Mouse (Mus musculus): Measurements from ENCODE around the gene Camta1. TPM values are rescaled to one million over a fixed set of nuclear protein-coding genes. Genes with fewer than 3 reads are reported as not detected.

The Camta1 gene
- 86.8 and 106 TPM in 2 replicates for polyA plus RNA-seq (2014; fragmentation: Nextera tagmentation; extraction: Ambion mirVana)

GRCm38 (mm10) chr4:151861806-151862739, at the start of gene Camta1:
Gene Camta1 (minus strand): TSS chr4:151861876.
- ATAC-seq (ENCODE audit: insufficient number of reproducible peaks, insufficient read depth, low FRiP score, low read depth) = peak; percentile 98
- Histone ChIP-seq H3K4me3 (ENCODE audit: low read depth, low read length) (peak within 1 kb of the TSS; percentile 65), H3K4me1 (ENCODE audit: control insufficient read depth, insufficient read depth, low read length) (peaks cover 10% of the 10 kb centered on the region; the same call in 1 of the 2 replicates), H3K9ac (replicated peaks; ENCODE audit: low read depth, low read length) (peak within 1 kb of the TSS; percentile 81), H3K36me3 (ENCODE audit: control insufficient read depth, insufficient read depth, low read length) (no peaks in the 10 kb centered on the region), H3K27me3 (ENCODE audit: control insufficient read depth, insufficient read depth, low read length) (no peaks in the 10 kb centered on the region), H3K9me3 (ENCODE audit: control insufficient read depth, low read depth, low read length) (no peaks in the 10 kb centered on the region), H3K4me2 (replicated peaks; ENCODE audit: low read depth, low read length) (peak within 1 kb of the TSS; percentile 94), H3K27ac (ENCODE audit: low read length) (peak within 1 kb of the TSS; percentile 91)
- WGBS = under 1% methylated on average over 85 of the region's 85 CpGs

GRCm38 (mm10) chr4:151908809-151909208, 47.1 kb upstream of the Camta1 start:
- 69% methylated on average over 8 of the region's 8 CpGs for WGBS
- ATAC-seq (ENCODE audit: insufficient number of reproducible peaks, insufficient read depth, low FRiP score, low read depth) = no peak

GRCm38 (mm10) chr4:151907577-151908343, 46.1 kb upstream of the Camta1 start:
- WGBS = 67% methylated on average over 26 of the region's 26 CpGs
- Histone ChIP-seq H3K4me2 (replicated peaks; ENCODE audit: low read depth, low read length) (no peak overlapping the region), H3K9me3 (ENCODE audit: control insufficient read depth, low read depth, low read length) (no peaks in the 10 kb centered on the region), H3K4me1 (ENCODE audit: control insufficient read depth, insufficient read depth, low read length) (no peaks in the 10 kb centered on the region), H3K4me3 (ENCODE audit: low read depth, low read length) (no peak overlapping the region), H3K9ac (replicated peaks; ENCODE audit: low read depth, low read length) (no peak overlapping the region), H3K27me3 (ENCODE audit: control insufficient read depth, insufficient read depth, low read length) (no peaks in the 10 kb centered on the region), H3K27ac (ENCODE audit: low read length) (no peak overlapping the region), H3K36me3 (ENCODE audit: control insufficient read depth, insufficient read depth, low read length) (no peaks in the 10 kb centered on the region)
- no peak for ATAC-seq (ENCODE audit: insufficient number of reproducible peaks, insufficient read depth, low FRiP score, low read depth)

More at GRCm38 (mm10) chr4:151908809-151909208, 47.1 kb upstream of the Camta1 start:
- H3K36me3 ChIP-seq (ENCODE audit: control insufficient read depth, insufficient read depth, low read length) = no peaks in the 10 kb centered on the region
- no peak overlapping the region for H3K4me2 ChIP-seq (replicated peaks; ENCODE audit: low read depth, low read length)
- no peaks in the 10 kb centered on the region for H3K9me3 ChIP-seq (ENCODE audit: control insufficient read depth, low read depth, low read length)
- no peak overlapping the region for H3K27ac ChIP-seq (ENCODE audit: low read length)
- no peaks in the 10 kb centered on the region for H3K4me1 ChIP-seq (ENCODE audit: control insufficient read depth, insufficient read depth, low read length)
- no peak overlapping the region for H3K4me3 ChIP-seq (ENCODE audit: low read depth, low read length)
- H3K27me3 ChIP-seq (ENCODE audit: control insufficient read depth, insufficient read depth, low read length) = no peaks in the 10 kb centered on the region
- no peak overlapping the region for H3K9ac ChIP-seq (replicated peaks; ENCODE audit: low read depth, low read length)

- WGBS = 78% methylated on average over 4 of the region's 4 CpGs
- no peak overlapping the region for H3K27ac ChIP-seq (ENCODE audit: low read length)
- ATAC-seq (ENCODE audit: insufficient number of reproducible peaks, insufficient read depth, low FRiP score, low read depth) = no peak
- H3K27me3 ChIP-seq (ENCODE audit: control insufficient read depth, insufficient read depth, low read length) = no peaks in the 10 kb centered on the region
- no peak overlapping the region for H3K4me2 ChIP-seq (replicated peaks; ENCODE audit: low read depth, low read length)
- H3K4me3 ChIP-seq (ENCODE audit: low read depth, low read length) = no peak overlapping the region
- no peaks in the 10 kb centered on the region for H3K4me1 ChIP-seq (ENCODE audit: control insufficient read depth, insufficient read depth, low read length)
- no peak overlapping the region for H3K9ac ChIP-seq (replicated peaks; ENCODE audit: low read depth, low read length)
- H3K36me3 ChIP-seq (ENCODE audit: control insufficient read depth, insufficient read depth, low read length) = no peaks in the 10 kb centered on the region
- no peaks in the 10 kb centered on the region for H3K9me3 ChIP-seq (ENCODE audit: control insufficient read depth, low read depth, low read length)
Measured at GRCm38 (mm10) chr4:151905621-151906020, 43.9 kb upstream of the Camta1 start.

GRCm38 (mm10) chr4:151904098-151904497, 42.4 kb upstream of the Camta1 start:
- no peaks in the 10 kb centered on the region for H3K36me3 ChIP-seq (ENCODE audit: control insufficient read depth, insufficient read depth, low read length)
- H3K4me3 ChIP-seq (ENCODE audit: low read depth, low read length) = no peak overlapping the region
- no peak overlapping the region for H3K9ac ChIP-seq (replicated peaks; ENCODE audit: low read depth, low read length)
- H3K27ac ChIP-seq (ENCODE audit: low read length) = no peak overlapping the region
- WGBS = 38% methylated on average over 11 of the region's 11 CpGs
- ATAC-seq (ENCODE audit: insufficient number of reproducible peaks, insufficient read depth, low FRiP score, low read depth) = no peak
- no peaks in the 10 kb centered on the region for H3K27me3 ChIP-seq (ENCODE audit: control insufficient read depth, insufficient read depth, low read length)
- H3K4me2 ChIP-seq (replicated peaks; ENCODE audit: low read depth, low read length) = no peak overlapping the region
- no peaks in the 10 kb centered on the region for H3K9me3 ChIP-seq (ENCODE audit: control insufficient read depth, low read depth, low read length)
- no peaks in the 10 kb centered on the region for H3K4me1 ChIP-seq (ENCODE audit: control insufficient read depth, insufficient read depth, low read length)

GRCm38 (mm10) chr4:151902689-151903241, 41.1 kb upstream of the Camta1 start:
- H3K9me3 ChIP-seq (ENCODE audit: control insufficient read depth, low read depth, low read length) = no peaks in the 10 kb centered on the region
- no peak overlapping the region for H3K4me3 ChIP-seq (ENCODE audit: low read depth, low read length)
- 51% methylated on average over 14 of the region's 14 CpGs for WGBS
- H3K27ac ChIP-seq (ENCODE audit: low read length) = no peak overlapping the region
- no peak for ATAC-seq (ENCODE audit: insufficient number of reproducible peaks, insufficient read depth, low FRiP score, low read depth)
- H3K4me2 ChIP-seq (replicated peaks; ENCODE audit: low read depth, low read length) = no peak overlapping the region
- no peaks in the 10 kb centered on the region for H3K36me3 ChIP-seq (ENCODE audit: control insufficient read depth, insufficient read depth, low read length)
- no peaks in the 10 kb centered on the region for H3K27me3 ChIP-seq (ENCODE audit: control insufficient read depth, insufficient read depth, low read length)
- H3K9ac ChIP-seq (replicated peaks; ENCODE audit: low read depth, low read length) = no peak overlapping the region
- no peaks in the 10 kb centered on the region for H3K4me1 ChIP-seq (ENCODE audit: control insufficient read depth, insufficient read depth, low read length)

- Histone ChIP-seq H3K4me3 (ENCODE audit: low read depth, low read length) (no peak overlapping the region), H3K4me2 (replicated peaks; ENCODE audit: low read depth, low read length) (no peak overlapping the region), H3K27me3 (ENCODE audit: control insufficient read depth, insufficient read depth, low read length) (no peaks in the 10 kb centered on the region), H3K4me1 (ENCODE audit: control insufficient read depth, insufficient read depth, low read length) (no peaks in the 10 kb centered on the region), H3K9ac (replicated peaks; ENCODE audit: low read depth, low read length) (no peak overlapping the region), H3K27ac (ENCODE audit: low read length) (no peak overlapping the region), H3K9me3 (ENCODE audit: control insufficient read depth, low read depth, low read length) (no peaks in the 10 kb centered on the region), H3K36me3 (ENCODE audit: control insufficient read depth, insufficient read depth, low read length) (no peaks in the 10 kb centered on the region)
- no peak for ATAC-seq (ENCODE audit: insufficient number of reproducible peaks, insufficient read depth, low FRiP score, low read depth)
- WGBS = 79% methylated on average over 17 of the region's 17 CpGs
Measured at GRCm38 (mm10) chr4:151902046-151902688, 40.5 kb upstream of the Camta1 start.

GRCm38 (mm10) chr4:151901422-151901821, 39.7 kb upstream of the Camta1 start:
- Histone ChIP-seq H3K9me3 (ENCODE audit: control insufficient read depth, low read depth, low read length) (no peaks in the 10 kb centered on the region), H3K4me3 (ENCODE audit: low read depth, low read length) (no peak overlapping the region), H3K4me2 (replicated peaks; ENCODE audit: low read depth, low read length) (no peak overlapping the region), H3K36me3 (ENCODE audit: control insufficient read depth, insufficient read depth, low read length) (no peaks in the 10 kb centered on the region), H3K27ac (ENCODE audit: low read length) (no peak overlapping the region), H3K27me3 (ENCODE audit: control insufficient read depth, insufficient read depth, low read length) (no peaks in the 10 kb centered on the region), H3K4me1 (ENCODE audit: control insufficient read depth, insufficient read depth, low read length) (no peaks in the 10 kb centered on the region), H3K9ac (replicated peaks; ENCODE audit: low read depth, low read length) (no peak overlapping the region)
- 55% methylated on average over 11 of the region's 11 CpGs for WGBS
- ATAC-seq (ENCODE audit: insufficient number of reproducible peaks, insufficient read depth, low FRiP score, low read depth) = no peak

All from stomach, embryonic 14.5 days (tissue).